Mouse (Mus musculus) left cerebral cortex, adult 18-20 months (tissue): ENCODE results near the gene Me1. TPM values are rescaled to one million over a fixed set of nuclear protein-coding genes. Genes with fewer than 3 reads are reported as not detected.
A peak's percentile ranks its signal among the peaks of the same experiment; 100 is the strongest.

Experiments
- DNase-seq, 2 experiments: peaks; one replicate each; pipeline ENCODE4 v3.0.0; 2021 to 2022; ENCODE audit warnings: low spot score in 2 of 2, mixed read lengths in 1 of 2
- long read RNA-seq, 2 experiments: library from polyadenylated mRNA; stranded (forward); transcript quantifications; one replicate each; pipeline ENCODE4 v2.0.0; 2021
- total RNA-seq, 2 experiments: library from RNA; stranded (reverse); gene quantifications; 2 replicates each; pipeline ENCODE4 v1.2.3; 2021

The Me1 gene
- total RNA-seq = 10 to 100 TPM; 49.3 to 52.9 TPM
- long read RNA-seq, experiment 1, transcript Me1-201 (14 exons, 3,288 nt) = major isoform, 99 of 112 reads
- long read RNA-seq, experiment 1, partial matches to known transcripts = 6 of 112 reads
- long read RNA-seq, experiment 1, other reads (novel, unspliced or antisense) = 7 of 112 reads
- long read RNA-seq, experiment 2, transcript Me1-201 (14 exons, 3,288 nt) = major isoform, 66 of 72 reads
- long read RNA-seq, experiment 2, partial matches to known transcripts = 3 of 72 reads
- long read RNA-seq, experiment 2, other reads (novel, unspliced or antisense) = 3 of 72 reads

GRCm38 (mm10) chr9:86695818-86696261 lies at the start of gene Me1:
Me1 (minus strand) TSS chr9:86695953.
- DNase-seq = peak; percentile 40 to 44

GRCm38 (mm10) chr9:86744041-86744440 lies 48.3 kb upstream of the Me1 start:
- DNase-seq = no peak

DNA sequence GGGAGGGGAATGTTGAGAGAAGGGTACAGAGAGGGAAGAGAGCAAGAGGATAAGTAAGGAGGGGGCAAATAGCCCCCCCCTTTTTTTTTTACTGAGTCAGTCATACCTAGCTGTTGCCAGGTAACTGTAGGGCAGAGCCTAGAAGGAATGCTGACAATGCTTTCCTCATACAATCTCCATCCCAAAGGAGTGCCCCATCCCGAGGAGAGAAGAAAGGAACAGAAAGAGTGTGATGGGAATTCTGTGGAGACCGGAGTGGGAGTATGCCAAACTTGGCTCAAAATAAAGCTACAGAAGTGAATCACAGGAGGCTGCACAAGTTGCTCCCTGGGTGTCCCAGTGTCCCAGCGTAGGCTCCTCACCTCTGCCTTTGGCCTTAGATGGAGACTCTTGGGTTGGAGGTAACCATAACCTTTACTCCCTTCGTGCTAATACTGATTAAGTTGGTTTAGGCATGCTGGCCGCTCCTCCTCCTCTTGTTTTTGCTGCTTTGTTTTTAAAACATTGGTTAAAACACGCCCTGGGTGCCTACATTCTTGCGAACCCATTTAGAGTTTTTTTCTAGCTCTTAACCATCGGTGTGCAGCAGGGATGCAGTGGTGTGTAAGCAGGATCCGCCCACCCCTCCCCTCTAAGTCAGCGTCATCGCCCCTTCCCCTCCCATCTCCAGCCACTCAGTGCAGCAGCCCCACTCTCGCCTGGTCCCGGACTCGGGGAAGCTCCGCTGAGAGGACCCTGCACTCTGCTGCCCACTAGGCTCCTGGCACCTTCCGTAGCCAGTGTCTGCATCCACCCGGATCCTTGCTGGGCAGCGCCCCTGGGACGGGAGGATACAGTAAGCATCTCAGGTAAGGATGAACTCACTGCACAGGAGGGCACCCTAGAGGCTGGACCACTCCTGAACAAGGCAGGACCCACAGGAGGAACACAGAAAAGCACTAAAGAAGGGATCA lies 47.5 kb upstream of the Me1 start, which contains the start of gene Prss35:
TSS of gene Prss35 (plus strand) at position 691 of the 953 bp plus-strand sequence.
- peak in 1 of 2 experiments; percentile 23 for DNase-seq

DNA sequence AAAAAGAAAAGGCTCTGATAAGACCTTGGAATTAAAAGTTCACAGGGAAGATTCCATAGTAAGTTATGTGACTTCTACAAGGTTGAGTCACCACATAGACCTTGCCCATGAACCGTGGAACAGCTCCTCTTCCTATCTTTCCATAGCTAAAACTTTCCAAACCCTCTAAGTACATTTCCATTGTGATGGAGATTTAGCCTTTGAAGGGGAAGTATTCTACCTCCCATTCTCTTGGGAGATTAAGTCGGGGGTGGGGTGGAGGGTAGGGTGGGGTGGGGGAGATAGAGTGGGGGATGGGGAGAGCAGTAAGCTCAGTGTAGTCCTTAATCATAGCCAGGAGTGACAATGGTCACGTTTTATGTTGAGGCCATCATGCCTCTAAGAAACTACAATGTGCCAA lies 44.2 kb upstream of the Me1 start:
- no peak for DNase-seq

- no peak for DNase-seq
Observed at GRCm38 (mm10) chr9:86738801-86739200, 43.0 kb upstream of the Me1 start.

DNA sequence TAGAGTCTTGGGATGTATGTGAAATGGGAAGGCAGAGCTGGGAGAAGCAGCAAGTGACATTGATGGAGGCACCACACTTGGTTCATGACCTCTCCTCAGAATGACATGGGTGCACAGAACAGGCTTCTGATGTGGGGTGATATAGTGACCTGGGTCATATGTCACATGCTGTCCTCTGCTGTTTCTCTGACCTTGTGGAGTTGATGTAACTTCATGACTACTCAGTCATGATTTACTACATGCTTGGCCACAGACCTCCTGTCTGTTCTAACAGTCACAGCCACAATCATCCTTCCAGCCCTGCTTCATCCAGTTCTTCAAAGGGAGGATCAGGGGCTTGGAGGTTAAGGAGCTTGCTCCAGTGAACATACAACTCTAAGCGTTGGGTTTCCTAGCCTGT lies 42.3 kb upstream of the Me1 start:
- DNase-seq = no peak

DNA sequence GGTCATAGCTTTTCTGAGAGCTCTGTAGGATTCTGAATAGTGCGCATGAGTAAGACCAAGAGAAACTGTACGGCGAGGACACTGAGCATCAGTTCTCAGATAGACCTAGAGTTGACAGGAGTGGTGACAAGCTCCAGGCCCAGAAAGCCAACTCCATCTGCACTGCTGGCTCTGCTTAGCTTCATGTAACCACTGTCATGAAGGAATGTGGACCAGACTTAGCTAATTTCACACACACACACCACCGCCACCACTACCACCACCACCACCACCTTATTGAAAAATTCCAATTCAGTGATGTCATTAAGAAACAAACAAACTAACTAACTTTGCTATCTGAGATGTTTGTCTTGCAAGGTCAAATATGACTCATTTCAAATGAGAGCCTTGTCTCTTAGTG lies 41.2 kb upstream of the Me1 start:
- DNase-seq = no peak

GRCm38 (mm10) chr9:86734795-86735194 lies 39.0 kb upstream of the Me1 start:
- no peak for DNase-seq

- no peak for DNase-seq
Observed at GRCm38 (mm10) chr9:86734357-86734756, 38.6 kb upstream of the Me1 start.

DNA sequence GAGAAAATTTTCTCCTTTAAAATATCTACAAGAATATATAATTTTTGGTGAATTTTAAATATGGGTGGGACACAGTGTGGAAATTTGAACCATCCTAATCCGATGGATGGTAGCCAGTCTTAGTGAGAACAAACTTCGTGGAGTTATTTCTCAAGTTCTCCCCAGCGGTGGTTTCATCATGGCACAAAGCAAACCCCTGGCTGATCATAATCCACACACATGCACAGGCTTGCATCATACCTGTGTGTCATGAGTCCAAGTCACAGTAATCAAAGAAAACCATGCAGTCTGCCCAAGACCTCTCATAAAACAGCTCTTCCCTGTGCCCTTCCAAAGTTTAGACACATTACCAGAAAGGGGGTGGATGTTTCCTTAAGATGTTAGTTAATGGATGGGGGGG lies 34.1 kb upstream of the Me1 start:
- DNase-seq = no peak

GRCm38 (mm10) chr9:86729084-86729483 lies 33.3 kb upstream of the Me1 start:
- DNase-seq = no peak

DNA sequence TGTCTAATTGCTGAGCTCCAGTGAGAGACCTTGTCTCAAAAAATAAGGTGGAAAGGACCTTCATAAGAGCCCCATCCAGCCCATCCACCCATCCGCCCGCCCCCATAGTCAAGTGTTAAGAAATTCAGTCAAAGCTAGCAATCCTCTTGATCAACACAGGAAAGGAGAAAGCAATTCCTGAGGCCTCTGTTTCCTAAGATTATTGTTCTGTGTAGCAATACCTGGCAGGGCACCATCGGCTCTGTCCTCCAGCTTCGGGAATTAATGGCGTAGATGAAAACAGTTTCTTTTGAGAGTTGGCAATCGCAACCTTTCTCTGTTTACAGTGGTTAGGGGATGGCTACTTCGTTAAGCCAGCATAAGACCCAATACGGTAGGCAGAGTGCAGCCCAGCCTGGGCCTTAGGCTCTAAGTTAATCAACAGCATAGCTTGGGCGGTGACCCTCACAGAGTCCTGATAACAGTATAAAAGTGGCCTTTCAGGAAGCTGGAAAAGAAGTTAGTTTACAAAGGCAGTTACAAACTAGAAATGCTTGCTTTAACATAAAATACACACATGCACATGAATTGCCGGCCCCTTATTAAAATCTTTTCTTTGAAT lies 32.6 kb upstream of the Me1 start:
- no peak for DNase-seq

DNA sequence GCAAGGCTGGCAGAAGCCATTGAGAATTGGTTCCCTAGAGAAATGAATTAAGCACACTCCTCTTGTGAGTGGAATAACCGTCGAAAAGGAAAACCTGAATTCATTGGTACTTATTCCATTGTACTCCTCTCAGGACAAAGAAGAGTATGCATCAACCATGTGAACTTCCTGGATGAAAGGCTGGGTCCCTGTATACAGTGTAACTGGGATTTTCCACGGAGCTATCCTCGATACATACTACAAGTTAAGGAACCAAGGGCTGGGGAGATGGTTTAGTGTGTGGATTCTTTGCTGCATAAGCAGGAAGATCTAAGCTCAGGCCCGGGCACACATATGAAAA lies 30.6 kb upstream of the Me1 start:
- no peak for DNase-seq

DNA sequence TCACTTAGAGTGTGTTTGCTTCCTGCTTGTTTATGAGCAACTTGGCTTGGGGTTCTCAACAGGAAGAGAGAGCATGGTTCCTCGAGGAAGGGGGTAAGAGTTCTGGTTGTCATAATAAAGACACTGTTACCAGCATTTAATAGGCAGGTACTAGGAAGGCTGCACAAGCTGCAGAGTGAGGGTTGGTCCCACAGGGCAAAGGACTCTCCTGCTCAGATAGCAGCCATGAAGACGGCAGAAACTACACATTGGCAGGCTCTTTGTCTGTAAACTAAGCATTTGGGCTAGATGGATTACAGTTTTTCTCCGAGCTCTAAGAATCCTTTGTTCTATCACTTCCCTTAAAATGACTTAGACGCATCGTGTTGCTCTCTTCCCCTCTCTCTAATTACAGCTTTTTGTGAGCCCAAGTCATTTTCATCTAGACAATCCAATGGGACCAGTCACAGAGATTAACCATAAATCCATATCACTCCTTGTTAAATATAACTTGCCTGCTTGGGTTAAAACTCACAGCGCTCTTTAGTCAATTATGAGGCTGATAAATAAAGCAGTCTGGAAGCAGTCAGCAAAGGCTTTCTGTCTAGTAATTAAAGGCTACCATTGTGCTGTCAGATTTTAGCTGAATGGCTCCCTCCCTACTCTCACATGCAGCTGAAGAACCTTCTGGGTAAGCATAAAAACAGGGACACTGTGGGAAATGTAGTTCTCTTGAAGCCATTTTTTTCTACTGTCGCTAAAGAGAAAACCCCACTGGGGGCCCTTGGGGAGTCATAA lies 30.0 kb upstream of the Me1 start:
- no peak for DNase-seq

GRCm38 (mm10) chr9:86725066-86725465 lies 29.3 kb upstream of the Me1 start:
- DNase-seq = no peak

GRCm38 (mm10) chr9:86720794-86721193 lies 25.0 kb upstream of the Me1 start:
- no peak for DNase-seq

- no peak for DNase-seq
Observed at GRCm38 (mm10) chr9:86720227-86720626, 24.5 kb upstream of the Me1 start.

GRCm38 (mm10) chr9:86717119-86717518 lies 21.4 kb upstream of the Me1 start:
- DNase-seq = no peak

DNA sequence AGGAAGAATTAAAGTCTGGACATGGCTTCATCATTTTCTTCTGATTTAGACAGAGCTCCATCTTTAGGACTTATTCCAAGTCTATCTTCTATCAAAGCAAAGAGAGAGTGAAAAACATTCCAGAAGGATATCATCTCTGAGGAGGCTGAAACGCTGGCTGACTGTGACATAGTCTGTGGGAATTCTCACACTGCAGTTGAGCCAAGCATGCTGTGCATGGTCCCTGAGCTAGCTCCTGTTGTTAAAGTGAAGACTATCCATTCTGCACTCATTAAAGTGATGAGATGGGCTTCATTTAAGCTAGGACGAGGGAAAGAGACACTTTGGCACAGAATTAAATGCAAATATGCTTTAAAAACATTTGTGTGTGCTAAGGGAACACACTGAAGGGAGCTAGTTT lies 20.8 kb upstream of the Me1 start:
- DNase-seq = no peak

DNA sequence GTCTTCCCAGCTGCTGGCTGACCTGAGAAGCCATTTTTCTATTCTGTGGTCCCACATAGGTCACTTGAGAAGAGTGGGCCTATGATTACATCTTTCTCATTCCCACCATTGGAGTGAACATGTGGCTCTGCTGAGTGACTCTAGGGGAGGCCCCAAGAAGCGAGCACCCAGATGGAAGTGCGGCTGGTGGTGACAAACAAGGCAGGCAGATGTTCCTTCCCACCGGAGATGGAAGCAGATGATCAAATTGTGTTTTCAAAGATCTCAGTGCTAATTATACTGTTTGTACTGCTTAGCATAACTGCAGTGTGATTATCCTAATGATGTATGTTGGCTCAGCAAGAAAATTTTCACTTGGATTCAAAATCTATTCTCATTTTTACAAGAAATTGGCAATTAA lies 18.3 kb upstream of the Me1 start:
- no peak for DNase-seq

DNA sequence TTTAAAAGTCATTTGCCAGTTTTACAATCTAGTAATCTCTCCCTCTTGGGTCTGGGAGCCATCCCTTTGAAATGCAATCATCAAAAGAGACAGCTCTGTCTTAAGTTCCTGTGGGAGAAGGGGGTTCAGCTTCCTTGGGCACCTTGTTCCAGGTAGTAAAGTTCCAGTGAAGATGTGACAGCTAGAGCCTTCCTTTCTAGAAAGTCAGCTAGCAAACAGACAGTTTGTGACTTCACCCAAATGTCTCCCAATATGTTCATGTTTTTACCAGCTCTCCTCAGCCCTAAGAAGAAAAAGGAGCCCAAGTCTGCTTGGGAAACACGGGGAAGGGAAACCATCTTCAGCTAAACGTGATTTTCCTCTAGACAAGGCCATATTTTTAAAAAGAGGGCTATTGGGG lies 16.9 kb upstream of the Me1 start:
- no peak for DNase-seq
